Mouse (Mus musculus) liver, postnatal 0 days (tissue): ENCODE data around the gene Shisa9.
"Not testable (repeated sequence)": the region's sequence is repeated elsewhere in the genome, so short reads cannot be mapped to it uniquely, and the experiment has no call there.

Source experiments
- CTCF ChIP-seq: sonication (generic); IDR thresholded peaks from 2 replicates; pipeline ENCODE4 v1.5.1; 2016; ENCODE audit warnings: antibody characterized with exemption, low read depth
- EP300 ChIP-seq: IDR thresholded peaks from 2 replicates; pipeline ENCODE4 v1.6.1; 2016; ENCODE audit warnings: antibody characterized with exemption, low read depth, mild to moderate bottlenecking

GRCm38 (mm10) chr16:11966810-11967209, 17.1 kb upstream of the Shisa9 start:
- TF ChIP-seq CTCF, EP300: not testable (repeated sequence)
